Mouse (Mus musculus): ENCODE measurements around the gene Apoc2. TPM values are rescaled to one million over a fixed set of nuclear protein-coding genes. Genes with fewer than 3 reads are reported as not detected.

The Apoc2 gene
- polyA plus RNA-seq (2012; rRNA removed; ENCODE audit: low replicate concordance), result 950 and 3,249 TPM in 2 replicates

DNA sequence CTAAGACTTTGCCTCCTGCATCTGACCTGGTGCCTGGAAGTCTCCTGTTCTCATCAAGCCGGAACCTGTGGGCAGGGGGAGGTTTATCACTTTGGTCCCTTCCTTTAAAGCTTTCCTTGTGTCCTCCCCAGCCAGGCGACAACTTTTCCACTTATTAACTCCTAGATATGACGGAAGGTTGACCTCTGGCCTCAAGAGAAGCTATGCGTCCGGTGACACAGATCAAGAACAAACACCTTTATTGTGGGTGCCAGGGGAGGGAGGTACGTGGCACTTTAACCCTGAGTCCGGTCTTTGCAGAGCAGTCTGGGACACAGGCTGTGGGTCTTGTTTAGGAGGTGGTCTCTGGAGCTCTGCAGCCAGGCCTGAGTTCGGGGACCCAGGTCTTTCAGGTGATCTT is at the start of gene Apoc2:
Gene Apoc2 (minus strand): TSS at position 70 of the 400 bp plus-strand sequence.

GRCm38 (mm10) chr7:19715239-19716054 is 37.7 kb upstream of the Apoc2 start, which contains the start of gene Tomm40:
TSS of gene Tomm40 (minus strand) at chr7:19715438.

DNA sequence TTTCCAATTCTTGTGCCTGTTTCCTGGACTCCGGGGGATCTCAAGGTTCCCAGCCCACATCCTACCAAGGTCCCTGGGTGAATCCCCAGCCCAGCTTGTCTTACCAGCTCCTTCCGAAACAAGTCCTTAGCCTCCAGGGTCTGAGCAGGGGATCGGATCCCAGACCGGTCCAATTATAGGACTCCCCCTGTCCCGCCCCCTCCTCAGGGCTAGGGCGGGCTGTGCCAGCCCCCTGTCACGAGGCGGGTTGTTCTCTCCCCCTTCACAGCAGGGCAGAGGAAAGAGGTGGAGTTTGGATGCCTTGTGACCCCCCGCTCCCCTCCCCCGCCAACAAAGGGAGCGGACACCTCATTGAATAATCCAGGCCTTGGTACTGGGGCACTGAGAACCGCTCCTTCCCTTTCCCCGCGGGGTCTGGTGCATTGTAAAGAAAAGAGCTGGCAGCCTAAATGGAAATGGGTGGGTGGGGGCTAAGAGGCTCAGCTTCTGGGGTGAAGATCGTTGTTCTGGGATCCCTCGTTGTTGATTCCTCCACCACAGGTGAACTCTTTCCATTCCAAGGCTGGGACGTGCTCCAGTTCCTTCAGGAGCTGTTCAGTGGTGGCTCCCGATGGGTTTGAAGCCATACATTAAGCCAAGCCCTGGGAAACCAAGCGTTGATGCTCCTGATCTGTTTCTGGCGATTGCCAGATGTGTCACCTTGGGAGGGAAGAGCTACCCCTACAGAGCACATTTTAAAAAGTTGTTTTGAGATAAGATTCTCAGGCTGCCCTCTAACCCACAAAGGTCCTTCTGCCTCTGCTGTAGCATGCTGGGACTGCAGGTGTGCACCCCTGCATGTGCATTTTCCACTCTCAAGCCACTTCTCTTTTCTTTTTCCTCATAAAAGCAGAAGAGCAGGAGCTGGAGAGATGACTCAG is 21.4 kb upstream of the Apoc2 start, which contains the start of gene Apoe:
Gene Apoe (minus strand): TSS at position 282 of the 920 bp plus-strand sequence.

GRCm38 (mm10) chr7:19691873-19692865 is 14.4 kb upstream of the Apoc2 start, which contains the start of gene Apoc1:
TSS of gene Apoc1 (minus strand) at chr7:19692660.

GRCm38 (mm10) chr7:19681202-19681694 is 3.5 kb upstream of the Apoc2 start, which contains the start of the genes Gm44805 and Apoc4:
TSS of gene Gm44805 (minus strand) at chr7:19681423.
TSS of gene Apoc4 (minus strand) at chr7:19681479.

GRCm38 (mm10) chr7:19664955-19665841 is 12.5 kb downstream of the Apoc2 start, which contains the start of gene Clptm1:
TSS of gene Clptm1 (minus strand) at chr7:19665033.

GRCm38 (mm10) chr7:19629361-19629734 is 48.4 kb downstream of the Apoc2 start, which contains the start of gene Relb:
TSS of gene Relb (minus strand) at chr7:19629438.

Other genes starting within 250 kb of the Apoc2 start
- gene Mark4, start 219.1 kb downstream of the Apoc2 start, polyA plus RNA-seq (2012; rRNA removed; ENCODE audit: low replicate concordance), result 15.0 and 33.5 TPM in 2 replicates
- 5.1 and 11.1 TPM in 2 replicates for gene Exoc3l2, start 214.6 kb downstream of the Apoc2 start, polyA plus RNA-seq (2012; rRNA removed; ENCODE audit: low replicate concordance)
- 10.5 and 31.4 TPM in 2 replicates for gene Bloc1s3, start 169.6 kb downstream of the Apoc2 start, polyA plus RNA-seq (2012; rRNA removed; ENCODE audit: low replicate concordance)
- 159 and 195 TPM in 2 replicates for gene Trappc6a, start 169.5 kb downstream of the Apoc2 start, polyA plus RNA-seq (2012; rRNA removed; ENCODE audit: low replicate concordance)
- gene Nkpd1, start 160.1 kb downstream of the Apoc2 start, polyA plus RNA-seq (2012; rRNA removed; ENCODE audit: low replicate concordance), result 0.15 and 0.18 TPM in 2 replicates
- 99.5 and 166 TPM in 2 replicates for gene Ppp1r37, start 114.9 kb downstream of the Apoc2 start, polyA plus RNA-seq (2012; rRNA removed; ENCODE audit: low replicate concordance)
- 3.9 and 4.8 TPM in 2 replicates for gene Zfp296, start 100.7 kb downstream of the Apoc2 start, polyA plus RNA-seq (2012; rRNA removed; ENCODE audit: low replicate concordance)
- gene Gemin7, start 100.3 kb downstream of the Apoc2 start, polyA plus RNA-seq (2012; rRNA removed; ENCODE audit: low replicate concordance), result 94.7 and 164 TPM in 2 replicates
- gene Clasrp, start 73.5 kb downstream of the Apoc2 start, polyA plus RNA-seq (2012; rRNA removed; ENCODE audit: low replicate concordance), result 168 and 347 TPM in 2 replicates
- 41.9 and 115 TPM in 2 replicates for gene Relb, start 48.5 kb downstream of the Apoc2 start, polyA plus RNA-seq (2012; rRNA removed; ENCODE audit: low replicate concordance)
- gene Clptm1, start 12.9 kb downstream of the Apoc2 start, polyA plus RNA-seq (2012; rRNA removed; ENCODE audit: low replicate concordance), result 104 and 143 TPM in 2 replicates
- 1.4 TPM in 1 of 2 replicates, not detected in the other for gene Gm44805, start 3.5 kb upstream of the Apoc2 start, polyA plus RNA-seq (2012; rRNA removed; ENCODE audit: low replicate concordance)
- 0.36 and 1.9 TPM in 2 replicates for gene Apoc4, start 3.5 kb upstream of the Apoc2 start, polyA plus RNA-seq (2012; rRNA removed; ENCODE audit: low replicate concordance)
- 0.72 and 1.2 TPM in 2 replicates for gene Apoc1, start 14.7 kb upstream of the Apoc2 start, polyA plus RNA-seq (2012; rRNA removed; ENCODE audit: low replicate concordance)
- gene Apoe, start 21.2 kb upstream of the Apoc2 start, polyA plus RNA-seq (2012; rRNA removed; ENCODE audit: low replicate concordance), result 286 and 462 TPM in 2 replicates
- 95.8 and 122 TPM in 2 replicates for gene Tomm40, start 37.5 kb upstream of the Apoc2 start, polyA plus RNA-seq (2012; rRNA removed; ENCODE audit: low replicate concordance)
- 232 and 247 TPM in 2 replicates for gene Nectin2, start 72.5 kb upstream of the Apoc2 start, polyA plus RNA-seq (2012; rRNA removed; ENCODE audit: low replicate concordance)
- gene Bcam, start 93.1 kb upstream of the Apoc2 start, polyA plus RNA-seq (2012; rRNA removed; ENCODE audit: low replicate concordance), result 25.1 and 27.9 TPM in 2 replicates
- gene Cblc, start 118.9 kb upstream of the Apoc2 start, polyA plus RNA-seq (2012; rRNA removed; ENCODE audit: low replicate concordance), result 94.7 and 149 TPM in 2 replicates
- 202 and 317 TPM in 2 replicates for gene Bcl3, start 144.8 kb upstream of the Apoc2 start, polyA plus RNA-seq (2012; rRNA removed; ENCODE audit: low replicate concordance)
- gene Gm19345, start 174.1 kb upstream of the Apoc2 start, polyA plus RNA-seq (2012; rRNA removed; ENCODE audit: low replicate concordance), result 0.44 TPM in 1 of 2 replicates, not detected in the other
- gene Ceacam16, start 183.4 kb upstream of the Apoc2 start, polyA plus RNA-seq (2012; rRNA removed; ENCODE audit: low replicate concordance), result 0.20 and 0.71 TPM in 2 replicates
- 0.05 TPM in 1 of 2 replicates, not detected in the other for gene Ceacam19, start 210.0 kb upstream of the Apoc2 start, polyA plus RNA-seq (2012; rRNA removed; ENCODE audit: low replicate concordance)
- 7.0 TPM in 2 replicates for gene Pvr, start 243.2 kb upstream of the Apoc2 start, polyA plus RNA-seq (2012; rRNA removed; ENCODE audit: low replicate concordance)

Data from duodenum, adult 2 months (tissue).